Mouse (Mus musculus) urinary bladder, postnatal 25 days (tissue): Measurements from ENCODE around the gene Atp1a4.

Experiments
- DNase-seq: peaks from one replicate; pipeline ENCODE4 v3.0.0; 2022; ENCODE audit warnings: low spot score

Atp1a4 gene

DNA sequence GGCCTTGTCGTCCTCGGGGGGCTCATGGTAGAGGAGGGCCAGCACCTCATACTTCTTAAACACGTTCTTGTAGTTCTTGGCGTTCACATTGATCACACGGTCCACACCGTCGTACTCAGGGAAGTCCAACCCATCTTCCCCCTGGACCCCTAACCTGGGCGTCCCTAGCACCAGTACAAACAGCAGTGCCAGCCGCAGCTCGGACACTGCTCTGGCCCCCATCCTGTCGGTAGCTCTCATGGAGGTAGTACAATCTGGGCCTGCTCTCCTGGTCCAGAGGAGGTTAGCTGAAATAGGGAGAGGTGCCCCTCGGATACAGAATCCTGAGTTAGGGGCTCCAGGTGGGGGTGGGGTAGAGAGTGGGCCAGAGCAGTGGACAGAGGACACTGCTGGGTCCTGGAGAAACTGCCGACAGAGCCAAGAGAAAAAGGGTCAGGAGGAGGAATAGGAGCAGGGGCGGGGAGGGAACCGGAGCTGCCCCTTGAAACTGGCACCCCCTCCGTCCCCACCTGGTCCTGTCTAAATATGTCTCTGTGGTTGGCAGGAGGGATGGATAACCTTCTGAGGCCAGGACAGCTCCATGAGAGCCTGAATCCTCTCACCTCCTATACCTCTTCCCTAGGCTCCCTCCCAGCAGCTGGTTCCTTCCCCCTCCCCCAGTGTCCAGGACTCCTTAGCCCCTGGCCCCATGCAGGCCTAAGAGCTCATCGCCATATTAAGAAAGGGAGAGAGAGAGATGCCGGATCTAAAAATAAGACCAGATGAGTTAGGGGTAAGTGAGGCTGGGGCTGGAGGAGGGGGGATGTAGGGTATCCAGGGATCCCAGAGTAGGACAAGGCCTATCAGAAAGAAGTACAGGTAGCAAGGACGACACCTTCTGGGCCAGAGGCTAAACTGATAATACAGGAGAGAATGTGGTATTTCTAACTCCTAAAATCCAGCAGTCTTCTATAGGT lies 38.5 kb downstream of the Atp1a4 start, which contains the start of gene Casq1:
Casq1 (minus strand) TSS at position 418 of the 956 bp plus-strand sequence.
- no peak for DNase-seq

DNA sequence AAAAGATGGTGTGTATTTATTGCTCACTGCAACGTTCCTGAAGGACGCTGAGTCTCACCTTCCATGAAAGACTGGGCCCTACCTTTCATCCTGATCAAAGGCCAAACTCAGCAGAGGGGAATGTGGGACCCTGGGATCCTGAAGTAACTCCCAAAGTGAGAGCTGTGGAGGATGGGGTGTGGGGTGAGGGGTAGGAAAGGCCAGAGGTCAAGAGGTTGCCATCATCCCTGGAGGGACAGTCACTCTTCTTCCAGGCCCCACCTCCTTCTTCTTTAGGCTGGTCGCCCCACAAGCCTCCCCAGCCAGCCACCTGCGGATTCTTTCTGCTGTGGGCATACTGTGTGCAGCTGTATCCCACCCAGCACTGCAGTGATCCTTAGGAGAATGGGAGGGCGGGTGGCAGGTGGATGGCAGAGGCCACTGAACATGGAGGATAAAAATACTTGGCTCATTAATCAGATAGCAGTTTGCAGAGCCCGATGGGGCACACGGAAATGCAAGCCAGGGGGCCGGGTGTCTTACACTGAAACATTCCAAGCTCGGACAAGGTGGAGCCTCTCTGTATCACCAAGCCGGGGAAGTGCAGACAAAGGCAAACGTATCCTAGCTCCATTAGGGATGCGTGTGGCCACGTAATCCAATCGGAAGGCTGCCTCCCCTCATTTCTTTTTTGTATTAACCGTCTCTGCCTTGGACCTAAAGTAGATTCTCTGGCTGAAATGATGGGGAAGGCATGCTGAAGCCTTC lies 39.9 kb downstream of the Atp1a4 start:
- DNase-seq = no peak

DNA sequence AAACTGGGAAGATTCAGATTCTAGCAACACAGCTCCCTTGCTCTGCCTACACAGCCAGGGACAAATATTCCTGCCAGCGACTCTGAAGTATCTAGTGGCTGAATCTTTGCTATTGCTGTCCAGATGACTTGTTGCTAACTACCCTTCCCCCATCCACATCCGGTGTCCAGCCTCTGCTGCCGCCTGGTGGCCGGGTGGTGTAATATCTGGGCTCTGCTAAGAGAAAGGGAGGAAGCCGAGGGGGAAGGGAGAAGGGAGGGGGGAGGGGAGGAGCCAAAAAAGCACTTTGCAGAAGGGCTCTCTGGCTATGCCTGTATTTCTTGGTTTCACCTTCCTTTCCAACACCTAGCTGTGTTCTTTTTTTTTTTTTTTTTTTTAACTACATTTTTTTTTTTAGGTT lies 41.1 kb downstream of the Atp1a4 start:
- DNase-seq = peak; percentile 97

DNA sequence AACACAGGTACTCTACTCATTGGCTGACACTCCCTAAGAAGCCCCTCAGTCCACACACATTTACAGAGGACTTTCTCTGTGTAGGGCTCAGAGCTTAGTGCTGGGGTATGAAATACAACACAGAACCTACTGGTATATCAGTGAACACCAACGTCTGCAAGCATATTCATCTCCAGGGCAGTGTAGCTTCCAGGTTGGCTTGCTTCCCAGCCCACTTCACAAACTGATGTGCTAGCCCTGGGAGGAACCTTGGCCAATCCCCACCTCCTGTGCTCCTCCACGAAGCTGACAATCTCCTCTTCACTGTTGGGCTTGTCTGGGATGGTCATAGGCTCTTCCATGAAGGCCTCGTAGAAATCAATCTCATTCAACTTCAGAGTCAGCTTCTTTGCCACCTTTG lies 43.5 kb downstream of the Atp1a4 start:
- no peak for DNase-seq

DNA sequence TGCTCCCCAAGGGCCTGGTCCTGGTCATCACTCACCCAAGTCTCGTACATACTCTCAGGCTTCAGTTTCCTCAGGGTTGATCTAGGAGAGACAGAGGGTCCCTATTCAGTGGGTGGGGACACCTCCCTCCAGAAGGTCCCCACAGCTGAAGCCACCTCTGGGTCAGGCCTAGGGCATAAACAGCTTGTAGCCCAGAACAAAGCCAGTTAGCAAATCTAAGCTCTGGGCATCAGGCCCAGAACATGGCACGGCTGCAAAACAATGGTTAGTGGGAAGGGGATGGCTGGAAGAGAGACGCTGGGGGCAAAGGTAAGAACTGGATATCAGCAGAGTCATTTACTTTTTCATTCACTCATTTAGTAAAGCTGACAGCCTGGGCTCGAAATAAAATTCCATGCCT lies 44.4 kb downstream of the Atp1a4 start:
- no peak for DNase-seq

DNA sequence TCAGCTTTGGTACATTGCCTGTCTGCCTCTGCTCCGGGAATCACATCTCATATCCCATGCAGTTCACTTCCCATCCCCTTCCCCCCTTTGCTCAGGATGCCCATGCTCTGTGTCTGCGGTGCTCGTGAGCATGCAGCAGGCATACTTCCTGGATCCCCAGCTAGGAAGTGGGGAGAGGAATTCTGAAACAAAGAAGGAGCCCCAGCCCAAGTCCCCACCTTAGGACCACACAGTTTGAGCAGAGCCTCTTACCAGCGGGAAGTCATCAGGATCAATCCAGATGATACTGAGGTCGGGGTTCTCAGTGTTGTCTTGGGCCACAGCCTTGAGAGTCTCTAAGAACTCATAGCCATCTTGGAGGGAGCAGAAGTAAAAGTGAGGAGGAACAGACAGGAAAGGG lies 45.4 kb downstream of the Atp1a4 start:
- no peak for DNase-seq

DNA sequence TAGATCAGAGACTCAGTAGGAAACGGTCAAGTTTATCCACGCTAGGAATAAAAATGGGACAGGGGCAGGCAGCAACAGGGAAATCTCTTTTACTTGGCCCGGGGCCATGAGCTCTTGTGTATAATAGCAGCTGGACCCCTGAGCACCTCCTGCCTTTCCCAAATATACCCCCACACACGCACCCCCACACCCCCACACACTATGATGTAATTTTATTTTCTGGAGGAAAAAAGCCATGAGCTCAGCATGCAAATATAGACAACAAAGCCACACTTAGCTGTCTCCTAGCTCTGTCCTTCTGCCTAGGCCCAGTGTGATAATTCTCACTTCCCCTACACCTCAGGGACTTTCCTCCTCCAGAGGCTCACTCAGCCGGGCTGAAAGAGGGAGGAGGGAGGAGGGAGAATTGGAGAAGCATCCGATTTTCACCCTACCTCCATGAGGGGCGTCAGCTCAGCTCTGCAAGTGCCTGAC lies 51.1 kb downstream of the Atp1a4 start:
- DNase-seq = no peak

DNA sequence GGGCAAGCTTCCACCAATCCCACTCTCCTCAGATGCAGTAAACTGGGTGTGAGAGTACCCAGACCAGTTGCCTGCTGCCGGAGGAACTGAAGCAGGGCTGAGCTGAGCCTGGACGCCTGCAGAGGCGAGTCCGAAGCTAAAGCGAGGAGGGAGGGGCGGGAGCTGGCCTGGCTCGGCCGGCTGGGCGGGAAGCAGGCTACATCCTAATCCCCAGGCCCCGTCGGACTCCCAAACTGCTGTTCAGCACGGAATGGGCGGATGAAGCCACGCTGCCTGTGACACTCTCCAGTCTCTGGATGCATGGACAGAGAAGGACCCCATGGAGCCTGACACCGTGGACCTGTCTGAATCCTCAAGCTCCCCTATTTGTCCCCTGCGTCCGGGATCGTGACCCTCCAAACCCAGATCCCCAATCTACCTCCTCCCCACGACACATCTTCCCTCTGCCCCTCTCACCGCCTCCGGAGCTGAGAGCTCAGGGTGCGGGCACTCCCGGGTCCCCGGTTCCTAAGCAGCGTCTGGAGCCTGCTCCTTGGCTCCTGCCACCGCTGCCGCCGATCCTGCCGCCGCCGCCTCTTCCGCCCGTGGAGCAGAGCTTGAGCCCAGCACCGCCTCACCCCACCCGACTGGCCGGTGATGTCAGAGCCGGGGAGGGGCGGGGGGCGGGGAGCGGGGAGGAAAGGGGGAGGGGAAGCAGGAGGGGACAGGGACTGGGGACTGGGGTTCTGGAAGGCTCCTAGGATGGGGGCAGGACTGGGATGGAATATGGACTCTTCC lies 51.9 kb downstream of the Atp1a4 start, which contains the start of gene Pea15a:
Pea15a (minus strand) TSS at position 664 of the 777 bp plus-strand sequence.
- DNase-seq = peak; percentile 72

DNA sequence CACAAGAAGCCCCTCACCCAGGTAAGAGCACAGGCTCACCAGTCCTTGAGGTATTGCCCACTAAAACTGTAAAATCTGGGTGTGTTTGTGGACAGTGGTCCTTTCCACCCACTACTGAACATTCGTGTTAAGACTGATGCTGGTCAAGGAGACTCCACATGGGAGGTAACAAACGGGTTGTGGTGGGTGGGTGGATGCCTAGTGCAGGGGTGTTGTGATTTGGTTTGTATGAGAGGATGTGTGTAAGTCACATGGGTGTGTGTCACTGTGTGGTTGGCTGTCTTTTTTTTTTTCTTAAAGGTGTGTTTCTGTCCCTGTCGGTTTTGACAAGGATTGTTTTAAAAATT lies 52.5 kb downstream of the Atp1a4 start:
- no peak for DNase-seq

DNA sequence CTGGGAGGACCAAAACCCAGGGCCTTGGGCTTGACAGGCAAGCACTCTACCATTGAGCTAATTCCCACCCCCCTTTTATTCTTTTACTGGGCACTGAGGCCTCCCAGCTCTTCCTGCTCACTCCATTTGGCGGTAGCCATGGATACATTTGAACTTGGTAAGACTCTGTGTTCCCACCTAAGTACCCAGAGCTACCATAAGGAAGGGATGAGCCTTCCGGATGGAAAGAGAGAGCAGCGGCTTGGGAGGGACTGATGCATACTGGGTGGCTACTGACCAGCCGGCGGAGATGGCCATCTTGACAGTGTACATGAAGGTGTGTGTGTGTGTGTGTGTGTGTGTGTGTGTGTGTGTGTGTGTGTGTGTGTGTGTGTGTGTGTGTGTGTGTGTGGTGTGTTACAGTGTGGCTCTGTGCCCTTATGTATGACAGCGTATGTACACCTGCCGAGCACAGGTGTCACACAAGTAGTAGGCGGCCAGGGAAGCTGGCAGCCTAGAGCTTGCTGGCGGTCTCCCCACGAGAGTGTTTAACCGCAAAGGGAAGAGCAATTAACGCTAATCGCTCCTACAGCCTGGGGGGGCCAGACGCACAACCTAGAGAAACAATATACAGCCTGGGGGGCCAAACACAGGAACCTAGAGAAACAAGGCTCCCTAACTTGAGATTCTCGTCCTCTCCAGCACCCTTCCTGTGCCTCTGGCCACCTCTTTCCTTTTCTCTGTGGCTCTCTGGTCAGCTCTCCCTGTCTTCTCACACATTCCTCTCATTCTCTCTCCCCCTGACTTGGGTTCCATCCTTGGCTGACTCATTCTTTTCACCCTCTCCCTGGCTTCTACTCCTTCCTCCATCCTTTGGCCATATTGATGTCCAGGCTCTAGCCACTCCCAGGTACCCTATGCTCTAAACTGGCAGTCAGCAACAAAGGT lies 53.1 kb downstream of the Atp1a4 start:
- DNase-seq = no peak

DNA sequence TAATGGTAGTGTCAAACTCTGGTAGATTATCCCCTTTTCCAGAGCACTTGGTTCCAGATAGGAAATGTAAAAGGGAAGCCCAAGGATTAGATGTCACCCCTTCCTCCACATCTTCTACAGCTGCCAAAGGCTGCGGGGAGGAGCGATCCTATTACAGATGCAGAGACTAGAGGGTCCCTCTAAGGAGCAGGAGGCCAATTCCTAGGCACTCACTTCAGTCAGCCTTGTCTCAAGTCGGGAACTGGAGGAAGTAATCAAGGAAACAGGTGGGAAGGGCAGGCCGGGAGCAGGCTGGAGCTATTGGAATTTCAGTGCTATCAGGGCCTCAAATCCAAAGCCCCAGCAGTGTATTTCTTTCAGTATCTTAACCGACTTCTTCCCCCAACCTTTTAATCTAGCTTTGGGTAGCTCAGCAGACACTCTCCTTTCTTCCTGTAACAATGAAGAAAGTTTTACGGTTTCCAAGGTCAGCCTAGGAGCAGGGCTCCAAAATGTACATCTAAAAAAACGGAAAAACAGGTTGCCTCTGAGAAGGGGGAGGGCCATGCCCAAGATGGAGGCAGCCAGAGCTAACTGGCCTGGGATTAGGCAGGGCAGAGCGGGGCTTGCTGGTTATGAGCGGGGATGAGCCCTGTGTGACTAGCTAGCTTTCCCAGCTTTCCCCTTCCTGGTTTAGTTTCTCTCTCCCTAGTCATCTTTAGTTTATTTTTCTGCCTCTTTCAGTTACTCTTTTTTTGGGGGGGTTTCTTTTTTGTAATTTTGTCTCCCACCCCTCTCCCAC lies 54.0 kb downstream of the Atp1a4 start:
- no peak for DNase-seq

DNA sequence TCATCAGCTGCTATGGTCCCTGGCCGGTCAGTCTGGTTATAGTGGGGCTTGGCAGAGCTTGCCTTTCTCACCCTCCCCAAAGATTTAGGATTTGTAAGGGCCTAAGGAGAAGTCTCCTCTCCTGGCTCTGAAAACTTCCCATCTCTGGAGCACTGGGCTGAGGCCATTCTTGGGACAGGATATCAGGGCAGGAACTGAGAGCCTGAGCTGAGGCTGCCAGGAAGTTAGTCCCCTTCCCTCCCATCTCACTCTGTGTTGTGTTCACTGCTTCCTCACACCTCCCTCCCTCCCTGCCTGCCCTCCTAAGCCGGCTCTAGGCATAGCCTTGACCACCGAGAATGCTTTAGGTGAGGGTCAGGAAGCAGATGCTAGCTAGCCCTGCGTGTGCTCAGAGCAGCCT lies 54.6 kb downstream of the Atp1a4 start:
- DNase-seq = no peak

DNA sequence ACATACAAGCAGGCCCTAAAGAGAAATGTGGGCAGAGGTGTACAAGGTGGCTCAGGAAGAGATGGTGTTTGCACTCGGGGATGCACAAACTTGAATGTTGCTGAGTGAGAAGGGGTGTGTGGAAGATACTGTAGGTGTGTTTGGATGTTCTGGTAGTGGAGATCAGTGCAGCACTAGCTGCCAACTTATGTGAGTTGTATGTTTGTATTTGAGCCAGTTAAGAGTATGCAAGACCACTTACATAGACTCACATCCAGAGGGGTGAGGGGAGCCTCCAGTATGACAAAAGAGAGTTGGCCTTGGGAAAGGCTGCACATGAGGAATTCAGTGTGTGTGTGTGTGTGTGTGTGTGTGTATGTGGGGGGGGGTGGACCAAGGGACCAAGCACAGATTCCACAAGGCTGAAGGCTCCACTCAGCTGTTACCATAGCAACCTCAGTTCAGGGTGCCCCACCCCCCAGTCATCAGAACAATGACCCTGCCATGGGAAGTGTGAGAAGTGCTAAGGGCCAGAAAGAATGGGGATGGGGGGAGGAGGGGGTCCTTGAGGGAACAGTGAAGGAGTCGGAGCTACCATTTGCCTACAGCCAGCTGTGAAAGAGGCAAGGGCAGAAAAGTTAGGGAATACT lies 55.2 kb downstream of the Atp1a4 start:
- no peak for DNase-seq

DNA sequence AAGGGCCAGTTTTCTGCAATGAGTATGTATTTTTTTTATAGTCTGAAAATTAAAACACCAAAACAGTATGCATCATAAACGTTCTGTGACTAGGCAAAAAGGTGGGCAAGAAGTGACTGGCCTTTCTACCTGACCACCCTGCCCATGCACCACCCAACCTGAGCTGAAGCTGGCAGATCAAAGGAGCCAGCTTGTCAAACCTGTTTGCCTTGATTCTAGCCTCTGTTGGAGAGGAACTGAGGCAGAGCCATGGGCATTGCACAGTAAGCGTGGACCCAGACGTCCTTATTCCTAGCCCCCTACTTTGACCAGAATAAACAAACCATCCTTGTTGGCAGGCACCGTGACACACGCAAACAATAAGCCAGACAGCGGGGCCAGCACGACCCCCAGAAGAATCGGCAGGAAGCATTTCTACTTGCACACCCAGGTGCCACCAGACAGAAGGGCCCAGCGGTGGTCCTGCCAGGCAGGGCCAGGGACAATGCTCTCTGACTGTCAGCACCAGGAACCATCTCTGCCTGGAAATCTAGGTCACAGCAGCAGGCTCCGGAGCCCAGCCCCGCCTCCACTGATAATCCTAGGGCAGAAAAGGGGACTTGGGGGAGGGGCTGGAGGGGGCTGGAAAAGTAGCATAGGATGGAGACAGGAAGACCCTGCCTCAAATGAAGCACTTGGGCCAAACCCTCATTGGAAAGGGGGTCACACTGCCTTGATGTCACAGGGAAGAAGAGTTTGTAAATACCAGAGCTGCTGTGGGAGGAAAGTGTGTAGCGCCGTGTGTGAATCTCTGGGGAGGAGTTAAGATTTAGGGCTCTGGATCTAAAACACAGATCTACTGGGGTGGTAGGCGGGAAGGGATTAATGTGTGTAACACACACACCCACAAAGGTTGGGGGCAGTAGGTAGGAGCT lies 56.0 kb downstream of the Atp1a4 start:
- DNase-seq = peak; percentile 42

DNA sequence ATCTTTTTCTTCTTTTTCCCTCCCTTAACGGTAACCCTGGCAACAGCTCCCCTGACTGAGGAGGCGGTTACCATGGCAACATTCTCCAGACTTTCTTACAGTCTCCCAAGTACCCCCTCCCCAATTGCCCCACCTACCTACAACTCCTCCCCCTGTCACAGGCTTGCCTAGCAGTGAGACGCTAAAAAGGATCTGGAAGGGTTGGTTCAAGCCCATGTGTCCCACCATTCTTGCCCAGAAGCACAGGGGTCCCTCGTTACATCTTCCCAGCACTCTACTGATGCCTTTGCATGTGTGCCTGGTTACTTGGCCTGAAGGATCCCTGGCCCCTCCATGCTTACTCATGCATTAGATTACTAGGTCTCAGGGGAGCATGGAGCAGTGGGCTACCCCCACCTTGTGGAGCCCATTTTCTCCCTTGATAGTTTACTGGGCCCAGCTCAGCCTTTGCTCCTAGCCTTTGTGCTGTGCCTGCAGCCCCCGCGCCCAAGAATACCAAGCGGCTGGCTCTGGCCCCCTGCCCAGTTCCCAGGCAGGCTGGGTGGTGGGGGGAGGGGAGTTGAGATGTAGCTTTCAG lies 57.3 kb downstream of the Atp1a4 start:
- DNase-seq = no peak

DNA sequence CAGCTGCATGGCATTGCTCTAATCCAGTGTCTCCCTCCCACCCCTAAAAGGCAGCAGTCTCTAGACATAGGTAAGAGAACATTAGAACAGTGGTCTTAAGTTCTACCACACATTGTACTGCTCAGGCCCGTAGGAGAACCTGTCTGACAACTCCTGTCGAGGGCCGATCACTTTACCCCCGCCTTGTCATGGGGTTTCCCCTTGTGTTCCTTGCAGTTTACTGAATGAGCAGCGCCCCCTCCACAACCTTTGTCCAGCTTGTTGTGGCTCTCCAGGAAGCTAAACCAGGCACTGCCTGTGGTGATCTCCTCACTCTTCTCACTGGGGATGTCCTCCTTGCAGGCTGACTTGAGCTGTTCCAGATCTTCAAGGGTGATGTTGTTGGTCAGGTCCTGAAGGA lies 58.1 kb downstream of the Atp1a4 start:
- DNase-seq = peak; percentile 32

DNA sequence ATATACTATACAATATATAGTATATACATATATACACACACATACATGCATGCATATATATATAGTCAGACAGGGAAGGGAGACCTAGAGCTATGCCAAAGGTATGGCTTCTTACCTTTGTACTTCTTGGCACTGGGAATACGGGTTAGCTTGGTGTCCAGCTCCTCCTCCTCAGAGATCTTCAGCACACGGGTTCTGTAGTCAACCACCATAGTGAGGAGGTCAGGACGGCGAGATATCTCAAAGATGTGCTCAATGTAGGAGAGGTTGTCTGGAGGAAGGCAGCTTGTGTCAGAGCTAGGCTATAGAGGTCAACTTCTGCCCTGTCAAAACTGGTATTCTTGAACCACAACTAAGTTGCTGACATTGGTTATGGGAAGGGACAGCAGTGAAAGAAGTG lies 59.2 kb downstream of the Atp1a4 start:
- no peak for DNase-seq

DNA sequence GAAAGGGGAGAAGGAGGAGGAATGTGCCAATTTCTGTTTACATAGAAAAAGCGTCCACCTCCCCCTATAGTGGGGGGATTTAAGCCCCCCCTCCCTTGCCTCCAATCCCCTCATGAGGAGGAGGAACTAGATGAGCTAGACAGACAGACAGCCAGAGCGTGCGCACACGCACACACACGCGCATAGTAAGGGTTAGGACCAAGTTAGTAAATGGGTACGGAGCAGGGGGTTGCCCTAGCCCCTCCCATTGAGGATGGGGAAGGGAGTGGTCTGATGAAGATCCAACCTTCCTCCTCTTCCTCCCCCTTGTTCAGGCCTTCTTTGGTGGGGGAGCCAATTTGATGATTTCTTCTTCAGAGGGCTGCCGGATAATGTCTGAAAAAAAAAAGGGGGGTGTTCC lies 59.9 kb downstream of the Atp1a4 start:
- no peak for DNase-seq
